Mouse (Mus musculus) heart, embryonic 14.5 days (tissue): Measurements from ENCODE around the gene Pank4. TPM values are rescaled to one million over a fixed set of nuclear protein-coding genes. Genes with fewer than 3 reads are reported as not detected.

Experiments
- ATAC-seq: fragments of 200-750 bp; cut with Nextera tagmentation; 2 replicates; pipeline ENCODE4 v1.8.0; 2017; ENCODE audit warnings: low read depth, moderate TSS enrichment; ENCODE audit not compliant: insufficient number of reproducible peaks, insufficient read depth, low FRiP score
- H3K27ac ChIP-seq, 2 experiments: fragments of 200-500 bp in 1 of 2; fragments of 300-500 bp in 1 of 2; sonication (generic) in 1 of 2; replicated peaks in 1 of 2; 2 replicates each; pipeline ENCODE4 v1.5.1; 2012 to 2014; ENCODE audit warnings: low read depth in 2 of 2, low read length in 2 of 2, control low read depth in 1 of 2, mild to moderate bottlenecking in 1 of 2, mixed read lengths in 1 of 2; ENCODE audit not compliant: control insufficient read depth in 1 of 2, insufficient read depth in 1 of 2
- H3K27me3 ChIP-seq: fragments of 300-500 bp; sonication (generic); 2 replicates; pipeline ENCODE4 v1.6.1; 2014; ENCODE audit warnings: mild to moderate bottlenecking, low read length, control low read depth; ENCODE audit not compliant: control insufficient read depth, insufficient read depth
- H3K36me3 ChIP-seq: fragments of 300-500 bp; sonication (generic); 2 replicates; pipeline ENCODE4 v1.6.1; 2014; ENCODE audit warnings: mild to moderate bottlenecking, control low read depth, low read length, mixed read lengths; ENCODE audit not compliant: control insufficient read depth, insufficient read depth
- H3K4me1 ChIP-seq, 2 experiments: fragments of 200-500 bp in 1 of 2; fragments of 300-500 bp in 1 of 2; sonication (generic) in 1 of 2; 2 replicates each; pipeline ENCODE4 v1.6.1; 2012 to 2014; ENCODE audit warnings: low read length in 2 of 2, control low read depth in 1 of 2, mixed read lengths in 1 of 2; ENCODE audit not compliant: control insufficient read depth in 2 of 2, insufficient read depth in 2 of 2
- H3K4me2 ChIP-seq: fragments of 300-500 bp; sonication (generic); 2 replicates; pipeline ENCODE4 v1.6.1; 2014; ENCODE audit warnings: mild to moderate bottlenecking, low read length
- H3K4me3 ChIP-seq, 2 experiments: fragments of 200-500 bp in 1 of 2; fragments of 300-500 bp in 1 of 2; sonication (generic) in 1 of 2; 2 replicates each; pipeline ENCODE4 v1.5.1; 2012 to 2014; ENCODE audit warnings: low read length in 2 of 2, mild to moderate bottlenecking in 2 of 2, control low read depth in 1 of 2, low read depth in 1 of 2, moderate library complexity in 1 of 2; ENCODE audit not compliant: control insufficient read depth in 1 of 2, insufficient read depth in 1 of 2
- H3K9ac ChIP-seq: fragments of 300-500 bp; sonication (generic); 2 replicates; pipeline ENCODE4 v1.6.1; 2014; ENCODE audit warnings: mild to moderate bottlenecking, low read length
- H3K9me3 ChIP-seq: fragments of 300-500 bp; sonication (generic); 2 replicates; pipeline ENCODE4 v1.6.1; 2016; ENCODE audit warnings: low read length, control low read depth; ENCODE audit not compliant: control insufficient read depth
- WGBS: fragments of 180-500 bp; shearing (Covaris S2); extraction: QIAGEN DNeasy Blood & Tissue Kit; methylation state at CpG from one replicate; pipeline ENCODE4 v1.1.7; 2014; 5-methylcytosine and 5-hydroxymethylcytosine counted together
- polyA plus RNA-seq: library from polyadenylated mRNA; unstranded; fragments of >200 nt; fragmentation: Nextera tagmentation; extraction: Ambion mirVana; gene quantifications from 2 replicates; pipeline ENCODE4 v1.2.1, GENCODE M21; 2014

Pank4 gene
- polyA plus RNA-seq, 1 experiment from 2014 or later = 42.1 TPM

DNA sequence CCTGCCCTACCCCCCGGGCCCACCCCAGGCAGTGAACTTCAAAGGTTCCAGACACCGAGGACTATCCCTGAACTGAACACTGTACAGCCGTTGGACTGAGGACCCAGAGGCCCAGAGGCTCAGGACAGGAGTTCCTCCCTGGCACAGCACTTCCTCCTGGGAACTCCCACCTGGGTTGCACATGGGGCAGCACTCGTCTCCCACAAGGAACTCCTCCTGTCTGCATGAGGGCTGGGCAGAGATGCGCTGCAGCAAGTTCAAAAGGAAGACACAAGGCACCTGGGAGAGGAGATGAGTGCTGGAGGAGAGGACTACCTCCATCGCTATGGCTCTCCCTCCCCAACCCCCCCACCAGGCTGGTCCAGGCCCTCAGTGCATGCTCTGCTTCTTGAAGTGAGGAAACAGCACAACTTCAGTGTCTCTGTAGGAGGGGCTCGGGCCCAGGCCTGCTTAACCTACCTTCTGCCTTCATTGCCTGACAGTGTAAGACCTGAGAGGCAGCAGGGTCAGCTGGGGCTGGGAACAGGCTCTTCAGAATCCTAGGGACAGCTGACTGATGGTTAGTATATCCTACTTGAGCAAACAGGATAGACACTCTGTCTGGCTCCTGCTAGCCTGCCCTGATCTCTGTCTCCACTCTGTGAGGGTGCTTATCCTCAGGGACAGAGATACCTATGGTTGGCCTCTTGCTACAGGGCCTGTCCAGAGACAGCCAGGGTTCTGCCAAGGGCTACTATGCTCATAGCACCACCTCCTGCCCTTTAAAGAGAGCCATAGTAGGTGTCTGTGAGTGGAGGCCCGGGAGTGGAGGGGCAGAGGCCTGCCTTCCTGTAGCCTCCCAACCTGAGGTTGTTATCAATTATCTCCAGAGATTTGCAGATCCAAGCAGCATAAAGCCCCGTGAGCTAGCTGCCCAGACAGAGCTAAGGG lies 36.7 kb upstream of the Pank4 start:
- H3K9me3 ChIP-seq = no peaks in the 10 kb centered on the region
- 66% methylated on average over 9 of the region's 9 CpGs for WGBS
- no peak for ATAC-seq
- peak overlapping the region; percentile 30; the same call in 1 of the 2 replicates for H3K9ac ChIP-seq
- peak overlapping the region in 1 of 2 experiments; percentile 6; a peak in 1 of 4 replicates for H3K4me3 ChIP-seq
- H3K27me3 ChIP-seq = no peaks in the 10 kb centered on the region
- H3K4me1 ChIP-seq = peaks cover 10 to 11% of the 10 kb centered on the region in 2 experiments; a peak in 3 of 4 replicates
- H3K27ac ChIP-seq = peak overlapping the region; percentile 1 to 64; a peak in 2 of 4 replicates
- peak overlapping the region; percentile 46 for H3K4me2 ChIP-seq
- no peaks in the 10 kb centered on the region for H3K36me3 ChIP-seq

DNA sequence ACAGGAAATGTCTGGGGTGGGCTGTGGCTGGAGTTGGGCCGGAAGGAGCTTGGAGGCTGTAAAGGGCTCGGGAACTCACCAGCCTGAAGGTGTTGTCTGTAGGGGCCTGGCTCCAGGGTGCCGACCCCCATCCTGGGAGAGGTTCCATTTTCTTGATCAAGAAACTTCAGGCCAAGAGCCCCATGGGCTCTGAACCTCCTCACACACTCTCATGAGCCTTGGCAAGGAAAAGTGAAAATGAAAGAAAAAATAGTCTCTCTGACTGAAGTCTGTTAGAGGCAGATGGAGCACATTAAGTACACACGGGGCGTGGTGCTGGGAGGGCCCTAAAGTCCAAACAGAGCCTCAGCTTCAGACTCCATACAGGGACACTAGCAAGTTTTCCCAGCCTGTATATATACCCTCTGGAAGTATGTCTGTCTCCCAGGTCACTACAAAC lies 36.0 kb upstream of the Pank4 start:
- no peaks in the 10 kb centered on the region for H3K9me3 ChIP-seq
- H3K27ac ChIP-seq = peak overlapping the region; percentile 19 to 64; a peak in 2 of 4 replicates
- H3K4me1 ChIP-seq = peaks cover 10 to 11% of the 10 kb centered on the region in 2 experiments; a peak in 3 of 4 replicates
- ATAC-seq = no peak
- H3K27me3 ChIP-seq = no peaks in the 10 kb centered on the region
- 55% methylated on average over 5 of the region's 5 CpGs for WGBS
- H3K9ac ChIP-seq = peak overlapping the region; percentile 30; the same call in 1 of the 2 replicates
- peak overlapping the region; percentile 46 for H3K4me2 ChIP-seq
- no peaks in the 10 kb centered on the region for H3K36me3 ChIP-seq
- peak overlapping the region in 1 of 2 experiments; percentile 6; a peak in 1 of 4 replicates for H3K4me3 ChIP-seq

DNA sequence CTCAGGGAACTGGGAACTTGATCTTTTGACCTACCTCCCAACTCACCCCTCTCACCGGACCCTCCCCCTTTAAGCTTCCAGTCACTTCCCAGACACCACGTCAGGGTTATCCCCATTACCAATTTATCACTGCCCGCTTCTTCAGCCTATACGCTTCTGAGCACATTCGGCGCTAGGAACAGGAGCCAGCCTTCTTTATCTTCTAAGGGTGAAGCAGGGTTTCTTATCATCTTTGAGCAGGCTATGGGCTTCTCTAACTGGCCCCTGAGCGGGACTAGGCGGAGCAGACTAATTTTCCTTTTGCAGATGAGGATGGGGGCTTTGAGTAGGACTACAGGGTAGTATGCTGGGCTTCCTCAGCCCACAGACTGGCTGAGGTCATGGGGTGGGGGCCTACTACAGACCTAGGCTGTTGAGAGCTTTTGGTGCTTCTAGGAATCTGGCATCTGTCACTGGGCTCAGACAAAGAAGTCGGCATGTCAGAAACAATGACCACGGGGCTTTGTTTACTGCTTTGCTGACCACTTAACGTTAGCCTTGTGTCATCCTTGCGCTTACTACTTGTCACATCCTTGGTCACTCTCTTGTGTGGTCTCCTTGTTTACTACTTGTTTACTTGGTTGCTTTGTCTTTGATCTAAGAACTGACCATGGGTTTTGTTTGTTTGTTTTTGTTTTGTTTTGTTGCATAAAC lies 35.4 kb upstream of the Pank4 start, which contains the start of gene Tnfrsf14:
Tnfrsf14 (minus strand) TSS at position 169 of the 693 bp plus-strand sequence.
- no peaks in the 10 kb centered on the region for H3K36me3 ChIP-seq
- peak within 1 kb of the TSS; percentile 30; the same call in 1 of the 2 replicates for H3K9ac ChIP-seq
- no peaks in the 10 kb centered on the region for H3K27me3 ChIP-seq
- H3K9me3 ChIP-seq = no peaks in the 10 kb centered on the region
- 20% methylated on average over 12 of the region's 12 CpGs for WGBS
- H3K4me2 ChIP-seq = peak within 1 kb of the TSS; percentile 46
- ATAC-seq = no peak
- peak within 1 kb of the TSS; percentile 19 to 64; a peak in 3 of 4 replicates for H3K27ac ChIP-seq
- peak within 1 kb of the TSS in 1 of 2 experiments; percentile 6; a peak in 1 of 4 replicates for H3K4me3 ChIP-seq
- peaks cover 10 to 11% of the 10 kb centered on the region in 2 experiments; a peak in 3 of 4 replicates for H3K4me1 ChIP-seq

DNA sequence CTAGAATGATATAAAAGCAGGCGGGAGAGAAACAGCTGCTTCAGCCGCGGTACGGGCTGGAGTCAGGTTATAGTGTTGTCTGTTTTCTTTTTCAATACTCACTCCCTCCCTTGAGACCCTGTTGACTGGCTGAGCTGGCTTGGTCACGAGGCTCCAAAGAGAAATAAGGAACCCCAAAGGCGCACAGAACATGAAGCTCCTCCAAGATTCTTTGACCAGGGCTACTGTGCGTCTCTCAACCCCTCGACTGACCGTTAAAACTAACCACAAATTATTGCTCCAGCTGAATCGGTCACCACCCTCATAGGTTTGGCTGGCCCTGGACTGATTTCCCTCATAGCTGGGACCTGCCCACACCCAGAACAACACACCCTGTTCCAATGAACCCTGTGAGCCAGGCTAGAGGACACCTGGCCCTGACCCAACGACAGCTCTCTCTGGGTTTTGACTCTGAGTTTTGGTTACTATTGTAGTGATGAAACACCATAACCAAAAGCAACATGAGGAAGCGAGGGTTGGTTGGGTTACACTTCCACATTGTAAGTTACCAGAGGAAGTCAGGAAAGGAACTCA lies 34.7 kb upstream of the Pank4 start:
- H3K27ac ChIP-seq = no peak overlapping the region
- no peak for ATAC-seq
- no peaks in the 10 kb centered on the region for H3K9me3 ChIP-seq
- H3K4me3 ChIP-seq = no peak overlapping the region
- H3K27me3 ChIP-seq = peaks cover 5% of the 10 kb centered on the region; the same call in 1 of the 2 replicates
- no peak overlapping the region for H3K4me2 ChIP-seq
- no peak overlapping the region for H3K9ac ChIP-seq
- H3K4me1 ChIP-seq = peaks cover 10 to 11% of the 10 kb centered on the region in 2 experiments; a peak in 3 of 4 replicates
- H3K36me3 ChIP-seq = no peaks in the 10 kb centered on the region
- WGBS = 80% methylated on average over 12 of the region's 12 CpGs

DNA sequence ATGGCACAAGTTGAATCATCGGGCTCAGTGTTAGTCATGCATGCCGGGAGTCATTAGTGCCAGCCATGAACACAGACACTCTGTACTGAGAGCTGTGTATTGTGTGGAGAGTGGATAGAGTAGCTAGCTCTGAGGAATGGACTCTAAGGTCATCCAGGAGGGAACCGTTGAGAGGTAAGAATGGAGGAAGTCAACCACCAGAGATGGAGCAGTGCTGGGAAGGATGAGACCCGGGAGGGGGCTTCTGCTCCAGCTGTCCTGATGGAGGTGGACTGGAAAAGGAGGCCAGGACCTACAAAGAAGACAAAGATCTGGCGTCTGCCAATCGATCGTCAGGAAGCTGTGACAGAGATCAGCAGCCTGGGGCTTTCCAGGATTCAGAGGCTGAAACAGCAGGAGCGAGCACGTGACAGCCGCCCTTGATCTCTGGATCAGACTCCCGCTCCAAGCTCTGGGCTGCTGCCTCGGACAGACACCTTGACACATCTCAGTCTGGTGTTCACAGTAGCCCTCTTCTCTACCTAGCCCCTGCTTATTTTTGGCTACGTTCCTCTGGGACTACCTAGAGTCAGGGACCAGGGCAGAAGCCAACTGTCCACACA lies 30.5 kb upstream of the Pank4 start:
- no peak for ATAC-seq

GRCm38 (mm10) chr4:154934800-154935199 lies 29.1 kb upstream of the Pank4 start:
- Histone ChIP-seq H3K9ac (no peak overlapping the region), H3K27me3 (peaks cover 6% of the 10 kb centered on the region; the same call in 1 of the 2 replicates), H3K4me3 (no peak overlapping the region), H3K9me3 (no peaks in the 10 kb centered on the region), H3K27ac (no peak overlapping the region), H3K4me1 (no peaks in the 10 kb centered on the region), H3K4me2 (no peak overlapping the region), H3K36me3 (no peaks in the 10 kb centered on the region)
- 78% methylated on average over 2 of the region's 2 CpGs for WGBS
- no peak for ATAC-seq

More for the DNA sequence above, 30.5 kb upstream of the Pank4 start:
- Histone ChIP-seq H3K27me3 (peaks cover 6% of the 10 kb centered on the region; the same call in 1 of the 2 replicates), H3K9ac (no peak overlapping the region), H3K36me3 (no peaks in the 10 kb centered on the region), H3K4me2 (no peak overlapping the region), H3K27ac (no peak overlapping the region), H3K4me3 (no peak overlapping the region), H3K9me3 (no peaks in the 10 kb centered on the region), H3K4me1 (peaks cover 0 to 3% of the 10 kb centered on the region in 2 experiments; a peak in 2 of 4 replicates)
- WGBS = 39% methylated on average over 13 of the region's 13 CpGs
